In genomic region chr2:26352291-26352910, GRCm38 (mm10) we compare ENCODE assay signal across 8 mouse cellular contexts. TPM values are rescaled to one million over a fixed set of nuclear protein-coding genes. Genes with fewer than 3 reads are reported as not detected.
DNase-seq lines count a peak whose midpoint lies in the region; ATAC-seq lines count a peak whose summit lies in the region.

No protein-coding gene starts in this region.

- H3K27ac ChIP-seq in heart, embryonic 12.5 days (ENCODE audit: poor library complexity, severe bottlenecking), result no peak overlapping the region
- peak overlapping the region; percentile 79 for H3K27ac ChIP-seq in forebrain, embryonic 14.5 days (ENCODE audit: low read depth, low read length)
- H3K27ac ChIP-seq in limb, embryonic 15.5 days, result peak overlapping the region; percentile 47; the same call in 1 of the 2 replicates

- 0 out of 2 replicates have a peak, but pooled peaks have one; percentile 6 for ATAC-seq in heart, embryonic 12.5 days (ENCODE audit: insufficient number of reproducible peaks, low FRiP score)
- ATAC-seq in forebrain, embryonic 14.5 days, result peak; percentile 66
- no peak for ATAC-seq in limb, embryonic 15.5 days (ENCODE audit: insufficient number of reproducible peaks, low FRiP score, low TSS enrichment, low read depth)

- WGBS in heart, embryonic 12.5 days, result 3% methylated on average over 36 of the region's 36 CpGs
- 3% methylated on average over 36 of the region's 36 CpGs for WGBS in forebrain, embryonic 14.5 days
- 2% methylated on average over 36 of the region's 36 CpGs for WGBS in limb, embryonic 15.5 days

- peak overlapping the region; percentile 97 for H3K4me2 ChIP-seq in heart, embryonic 12.5 days
- H3K4me2 ChIP-seq in forebrain, embryonic 14.5 days (ENCODE audit: low read length), result peak overlapping the region; percentile 95
- H3K4me2 ChIP-seq in limb, embryonic 15.5 days, result peak overlapping the region; percentile 98

- no peak for DNase-seq in heart, adult 9 months (ENCODE audit: low spot score in 2 of 2)
- DNase-seq in urinary bladder, postnatal 25 days (ENCODE audit: low spot score), result peak; percentile 17
- no peak for DNase-seq in urinary bladder, postnatal 36 days (ENCODE audit: low spot score in 2 of 2)
- no peak for DNase-seq in forebrain, embryonic 14.5 days (ENCODE audit: low spot score)
- DNase-seq in spleen, postnatal 4 days (ENCODE audit: low spot score in 2 of 2), result peak; percentile 29 to 78
- DNase-seq in T-cell, adult 2 months (ENCODE audit: low spot score), result no peak

- H3K36me3 ChIP-seq in heart, embryonic 12.5 days, result peaks cover 30% of the 10 kb centered on the region
- peaks cover 31% of the 10 kb centered on the region for H3K36me3 ChIP-seq in forebrain, embryonic 14.5 days (ENCODE audit: control insufficient read depth, insufficient read depth, low read length)
- H3K36me3 ChIP-seq in limb, embryonic 15.5 days, result peaks cover 31% of the 10 kb centered on the region

- peak overlapping the region; percentile 79 for H3K4me3 ChIP-seq in heart, embryonic 12.5 days
- peak overlapping the region; percentile 82 for H3K4me3 ChIP-seq in forebrain, embryonic 14.5 days (ENCODE audit: low read depth, low read length)
- H3K4me3 ChIP-seq in limb, embryonic 15.5 days, result peak overlapping the region; percentile 85

- peak overlapping the region; percentile 84 for H3K9ac ChIP-seq in heart, embryonic 12.5 days
- peak overlapping the region; percentile 91 for H3K9ac ChIP-seq in forebrain, embryonic 14.5 days (ENCODE audit: low read length)
- H3K9ac ChIP-seq in limb, embryonic 15.5 days, result peak overlapping the region; percentile 76

- H3K4me1 ChIP-seq in heart, embryonic 12.5 days (replicated peaks), result peaks cover 38% of the 10 kb centered on the region
- H3K4me1 ChIP-seq in forebrain, embryonic 14.5 days (ENCODE audit: control insufficient read depth, insufficient read depth, low read length), result peaks cover 15% of the 10 kb centered on the region
- H3K4me1 ChIP-seq in limb, embryonic 15.5 days, result peaks cover 31% of the 10 kb centered on the region

- 0 out of 2 replicates have a peak, but pooled peaks cover 6% of the 10 kb centered on the region for H3K27me3 ChIP-seq in heart, embryonic 12.5 days (replicated peaks)
- no peaks in the 10 kb centered on the region for H3K27me3 ChIP-seq in forebrain, embryonic 14.5 days (replicated peaks; ENCODE audit: control insufficient read depth, insufficient read depth, low read length)
- no peaks in the 10 kb centered on the region for H3K27me3 ChIP-seq in limb, embryonic 15.5 days

- H3K9me3 ChIP-seq in heart, embryonic 12.5 days (replicated peaks), result no peaks in the 10 kb centered on the region
- H3K9me3 ChIP-seq in forebrain, embryonic 14.5 days (replicated peaks; ENCODE audit: control insufficient read depth, low read length), result no peaks in the 10 kb centered on the region
- no peaks in the 10 kb centered on the region for H3K9me3 ChIP-seq in limb, embryonic 15.5 days

RNA-seq across cellular contexts. Expression of gene Dnlz, which starts 0.5 kb away (rescaled TPM):
- polyA plus RNA-seq in heart, embryonic 12.5 days (2016; fragmentation: Nextera tagmentation; extraction: Ambion mirVana), result 31.4 and 33.7 TPM in 2 replicates
- polyA plus RNA-seq in forebrain, embryonic 14.5 days (2014; fragmentation: Nextera tagmentation; extraction: Ambion mirVana), result 28.8 and 33.1 TPM in 2 replicates
- 25.4 TPM in 2 replicates for polyA plus RNA-seq in limb, embryonic 15.5 days (2015; fragmentation: Nextera tagmentation; extraction: Ambion mirVana)

RNA-seq across cellular contexts. Expression of gene Card9, which starts 8.3 kb away (rescaled TPM):
- 0.56 and 0.58 TPM in 2 replicates for polyA plus RNA-seq in heart, embryonic 12.5 days (2016; fragmentation: Nextera tagmentation; extraction: Ambion mirVana)
- 0.22 and 1.1 TPM in 2 replicates for polyA plus RNA-seq in forebrain, embryonic 14.5 days (2014; fragmentation: Nextera tagmentation; extraction: Ambion mirVana)
- polyA plus RNA-seq in limb, embryonic 15.5 days (2015; fragmentation: Nextera tagmentation; extraction: Ambion mirVana), result 0.83 and 1.1 TPM in 2 replicates

RNA-seq across cellular contexts. Expression of gene Snapc4, which starts 28.1 kb away (rescaled TPM):
- 20.4 and 23.5 TPM in 2 replicates for polyA plus RNA-seq in heart, embryonic 12.5 days (2016; fragmentation: Nextera tagmentation; extraction: Ambion mirVana)
- 15.7 and 27.1 TPM in 2 replicates for polyA plus RNA-seq in forebrain, embryonic 14.5 days (2014; fragmentation: Nextera tagmentation; extraction: Ambion mirVana)
- 23.7 and 25.8 TPM in 2 replicates for polyA plus RNA-seq in limb, embryonic 15.5 days (2015; fragmentation: Nextera tagmentation; extraction: Ambion mirVana)

RNA-seq across cellular contexts. Expression of gene Entr1, which starts 36.7 kb away (rescaled TPM):
- 91.7 and 95.5 TPM in 2 replicates for polyA plus RNA-seq in heart, embryonic 12.5 days (2016; fragmentation: Nextera tagmentation; extraction: Ambion mirVana)
- polyA plus RNA-seq in forebrain, embryonic 14.5 days (2014; fragmentation: Nextera tagmentation; extraction: Ambion mirVana), result 149 and 152 TPM in 2 replicates
- polyA plus RNA-seq in limb, embryonic 15.5 days (2015; fragmentation: Nextera tagmentation; extraction: Ambion mirVana), result 111 and 121 TPM in 2 replicates

RNA-seq across cellular contexts. Expression of gene Pmpca, which starts 36.7 kb away (rescaled TPM):
- 142 and 145 TPM in 2 replicates for polyA plus RNA-seq in heart, embryonic 12.5 days (2016; fragmentation: Nextera tagmentation; extraction: Ambion mirVana)
- 70.1 and 72.6 TPM in 2 replicates for polyA plus RNA-seq in forebrain, embryonic 14.5 days (2014; fragmentation: Nextera tagmentation; extraction: Ambion mirVana)
- polyA plus RNA-seq in limb, embryonic 15.5 days (2015; fragmentation: Nextera tagmentation; extraction: Ambion mirVana), result 91.1 and 95.2 TPM in 2 replicates

Comparison
In these comparisons a context has a peak if more than half of its experiments do, and no peak if none do; other contexts are left out.
1. DNase-seq: peak in urinary bladder, postnatal 25 days (single experiment) and spleen, postnatal 4 days (2 of 2); none in heart, adult 9 months (0 of 2), urinary bladder, postnatal 36 days (0 of 2), forebrain, embryonic 14.5 days (single experiment) and T-cell, adult 2 months (single experiment).
2. Peak in every context shown above with its lines, with median percentiles within 50 percentile points of each other: H3K4me2 ChIP-seq, H3K4me3 ChIP-seq and H3K9ac ChIP-seq.